Mouse (Mus musculus): ENCODE measurements around the gene Syngr4. TPM values are rescaled to one million over a fixed set of nuclear protein-coding genes. Genes with fewer than 3 reads are reported as not detected.
"Not testable (repeated sequence)": the region's sequence is repeated elsewhere in the genome, so short reads cannot be mapped to it uniquely, and the experiment has no call there.

The Syngr4 gene
- total and polyA plus RNA-seq, 2 experiments from 2014 or later, result 0.51 TPM; not detected in 1

DNA sequence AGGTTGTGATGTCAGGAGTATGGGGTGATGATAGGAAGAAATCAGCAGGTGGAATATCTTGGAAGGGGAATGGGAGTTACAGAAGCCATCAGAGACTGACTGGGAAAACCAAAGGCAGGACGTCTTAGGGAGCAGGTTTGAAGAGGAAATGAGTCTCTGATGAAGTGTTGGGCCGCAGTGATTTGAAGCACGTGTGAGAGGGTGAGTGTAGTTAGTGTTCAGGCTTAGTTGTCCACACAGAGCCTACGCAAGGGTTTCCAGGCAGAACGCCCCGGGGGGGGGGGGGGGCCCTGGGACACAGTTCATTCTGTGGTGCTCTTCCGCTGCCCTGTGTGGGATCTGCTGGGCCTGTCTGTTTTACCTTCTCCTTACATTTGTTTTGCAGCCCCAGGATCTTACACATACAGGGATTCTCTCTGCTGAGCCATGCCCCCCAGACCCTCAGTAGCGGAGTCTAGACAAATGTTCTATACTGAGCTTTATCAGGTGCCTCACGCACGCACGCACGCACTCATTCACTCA, 6.0 kb upstream of the Syngr4 start:
- Histone ChIP-seq H3K4me2 (ENCODE audit: low read depth, low read length) (no peak overlapping the region), H3K9ac (replicated peaks; ENCODE audit: low read length) (no peak overlapping the region), H3K36me3 (ENCODE audit: insufficient read depth, low read length) (no peaks in the 10 kb centered on the region), H3K27me3 (ENCODE audit: insufficient read depth, low read length) (no peaks in the 10 kb centered on the region), H3K9me3 (ENCODE audit: low read length) (no peaks in the 10 kb centered on the region), H3K4me1 (ENCODE audit: insufficient read depth, low read length) (peaks cover 4% of the 10 kb centered on the region; the same call in 1 of the 2 replicates), H3K4me3 (ENCODE audit: low read length) (no peak overlapping the region), H3K27ac (no peak overlapping the region)
- no peak for ATAC-seq
- no peak for TF ChIP-seq CTCF (IDR thresholded peaks at IDR 0.05; ENCODE audit: low read depth)
- DNase-seq (ENCODE audit: low spot score), result no peak
- 81% methylated on average over 10 of the region's 12 CpGs for WGBS

DNA sequence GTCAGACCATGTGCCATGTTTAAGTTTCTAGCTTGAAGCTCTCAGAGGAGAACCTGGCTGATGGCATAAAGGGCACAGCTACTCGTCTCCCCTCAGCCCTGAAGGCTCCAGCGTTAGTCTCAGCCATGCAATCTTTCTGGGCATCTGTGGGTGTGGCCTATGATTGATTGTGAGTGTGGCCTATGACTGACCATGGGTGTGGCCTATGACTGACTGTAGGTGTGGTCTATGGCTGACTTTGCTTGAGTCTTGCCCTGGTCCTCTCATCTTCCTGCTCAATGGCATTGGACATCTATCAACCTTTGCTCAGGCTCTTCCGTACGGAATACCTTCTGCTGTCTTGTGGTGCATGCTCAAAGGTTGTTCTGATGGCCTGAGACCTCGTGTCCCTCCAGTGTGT, 5.0 kb upstream of the Syngr4 start:
- Histone ChIP-seq H3K4me3 (ENCODE audit: low read length) (no peak overlapping the region), H3K27me3 (ENCODE audit: insufficient read depth, low read length) (no peaks in the 10 kb centered on the region), H3K27ac (no peak overlapping the region), H3K4me1 (ENCODE audit: insufficient read depth, low read length) (peaks cover 8% of the 10 kb centered on the region; the same call in 1 of the 2 replicates), H3K36me3 (ENCODE audit: insufficient read depth, low read length) (no peaks in the 10 kb centered on the region), H3K9ac (replicated peaks; ENCODE audit: low read length) (no peak overlapping the region), H3K9me3 (ENCODE audit: low read length) (no peaks in the 10 kb centered on the region), H3K4me2 (ENCODE audit: low read depth, low read length) (no peak overlapping the region)
- no peak for TF ChIP-seq CTCF (IDR thresholded peaks at IDR 0.05; ENCODE audit: low read depth)
- 54% methylated on average over 5 of the region's 5 CpGs for WGBS
- peak; percentile 10 for DNase-seq (ENCODE audit: low spot score)
- no peak for ATAC-seq

GRCm38 (mm10) chr7:45898125-45898524, 1.6 kb upstream of the Syngr4 start:
- Histone ChIP-seq H3K27ac (peak overlapping the region; percentile 82; the same call in 1 of the 2 replicates), H3K4me2 (ENCODE audit: low read depth, low read length) (peak overlapping the region; percentile 92)
- not testable (repeated sequence) for H3K4me1 ChIP-seq (ENCODE audit: insufficient read depth, low read length); ATAC-seq; H3K9me3 ChIP-seq (ENCODE audit: low read length); H3K27me3 ChIP-seq (ENCODE audit: insufficient read depth, low read length); H3K4me3 ChIP-seq (ENCODE audit: low read length); H3K36me3 ChIP-seq (ENCODE audit: insufficient read depth, low read length); H3K9ac ChIP-seq (replicated peaks; ENCODE audit: low read length)
- peak; percentile 49 for TF ChIP-seq CTCF (IDR thresholded peaks at IDR 0.05; ENCODE audit: low read depth)
- 52% methylated on average over 4 of the region's 4 CpGs for WGBS
- peak; percentile 56 for DNase-seq (ENCODE audit: low spot score)

- Histone ChIP-seq H3K27ac (peak overlapping the region; percentile 82), H3K9ac (replicated peaks; ENCODE audit: low read length) (peak overlapping the region; percentile 63), H3K27me3 (ENCODE audit: insufficient read depth, low read length) (no peaks in the 10 kb centered on the region), H3K4me3 (ENCODE audit: low read length) (peak overlapping the region; percentile 50), H3K36me3 (ENCODE audit: insufficient read depth, low read length) (no peaks in the 10 kb centered on the region), H3K4me2 (ENCODE audit: low read depth, low read length) (peak overlapping the region; percentile 92), H3K9me3 (ENCODE audit: low read length) (no peaks in the 10 kb centered on the region), H3K4me1 (ENCODE audit: insufficient read depth, low read length) (peaks cover 8% of the 10 kb centered on the region; the same call in 1 of the 2 replicates)
- ATAC-seq, result peak; percentile 67
- under 1% methylated on average over 19 of the region's 19 CpGs for WGBS
- TF ChIP-seq CTCF (IDR thresholded peaks at IDR 0.05; ENCODE audit: low read depth), result 0 out of 2 replicates have a peak, but pooled peaks have one; percentile 15
- peak; percentile 57 for DNase-seq (ENCODE audit: low spot score)
Observed at GRCm38 (mm10) chr7:45897258-45897757, 794 bp upstream of the Syngr4 start.

DNA sequence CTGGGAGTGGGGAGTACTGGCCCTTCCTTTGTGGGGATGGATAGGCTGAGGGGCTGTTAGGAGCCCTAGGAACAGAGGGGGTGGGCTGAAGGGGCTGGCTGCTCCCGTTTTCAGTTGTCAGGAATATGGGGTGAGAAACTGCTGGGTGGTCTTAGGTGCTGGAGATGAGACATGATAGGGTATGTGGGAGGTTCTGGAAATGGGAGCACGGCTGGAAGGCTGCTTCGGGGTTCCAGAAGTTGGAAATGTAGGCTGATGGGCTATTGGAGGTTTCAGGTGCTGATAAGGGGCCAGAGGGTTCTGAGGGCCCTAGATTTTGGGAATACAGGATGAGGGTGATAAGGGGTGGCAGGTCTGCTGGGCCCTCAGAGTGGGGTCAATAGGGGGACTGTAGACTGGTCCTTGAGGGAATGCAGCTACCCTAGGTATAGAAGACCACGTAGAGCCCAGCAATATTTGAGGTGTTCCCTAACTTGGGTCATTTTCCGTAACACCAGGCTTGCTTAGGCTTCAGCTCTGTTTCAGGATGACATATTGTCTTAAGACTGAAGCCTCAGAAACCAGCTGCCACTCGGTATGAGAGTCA, 490 bp downstream of the Syngr4 start:
- Histone ChIP-seq H3K4me1 (ENCODE audit: insufficient read depth, low read length) (peaks cover 8% of the 10 kb centered on the region; the same call in 1 of the 2 replicates), H3K36me3 (ENCODE audit: insufficient read depth, low read length) (no peaks in the 10 kb centered on the region), H3K9ac (replicated peaks; ENCODE audit: low read length) (no peak overlapping the region), H3K27ac (no peak overlapping the region), H3K4me3 (ENCODE audit: low read length) (peak overlapping the region; percentile 50), H3K9me3 (ENCODE audit: low read length) (no peaks in the 10 kb centered on the region), H3K4me2 (ENCODE audit: low read depth, low read length) (peak overlapping the region; percentile 92), H3K27me3 (ENCODE audit: insufficient read depth, low read length) (no peaks in the 10 kb centered on the region)
- WGBS, result 73% methylated on average over 6 of the region's 6 CpGs
- ATAC-seq, result peak; percentile 2; the same call in 1 of the 2 replicates
- TF ChIP-seq CTCF (IDR thresholded peaks at IDR 0.05; ENCODE audit: low read depth), result no peak
- no peak for DNase-seq (ENCODE audit: low spot score)

- no peak for DNase-seq (ENCODE audit: low spot score)
- no peak overlapping the region for H3K27ac ChIP-seq
- H3K4me3 ChIP-seq (ENCODE audit: low read length), result no peak overlapping the region
- 75% methylated on average over 2 of the region's 2 CpGs for WGBS
- no peak overlapping the region for H3K4me2 ChIP-seq (ENCODE audit: low read depth, low read length)
- no peak for TF ChIP-seq CTCF (IDR thresholded peaks at IDR 0.05; ENCODE audit: low read depth)
- H3K9ac ChIP-seq (replicated peaks; ENCODE audit: low read length), result no peak overlapping the region
- no peak for ATAC-seq
- H3K9me3 ChIP-seq (ENCODE audit: low read length), result no peaks in the 10 kb centered on the region
- no peaks in the 10 kb centered on the region for H3K27me3 ChIP-seq (ENCODE audit: insufficient read depth, low read length)
- peaks cover 5% of the 10 kb centered on the region; the same call in 1 of the 2 replicates for H3K4me1 ChIP-seq (ENCODE audit: insufficient read depth, low read length)
- H3K36me3 ChIP-seq (ENCODE audit: insufficient read depth, low read length), result no peaks in the 10 kb centered on the region
Observed at GRCm38 (mm10) chr7:45892651-45893050, 3.9 kb downstream of the Syngr4 start.

- Histone ChIP-seq H3K27ac (no peak overlapping the region), H3K27me3 (ENCODE audit: insufficient read depth, low read length) (no peaks in the 10 kb centered on the region), H3K9me3 (ENCODE audit: low read length) (no peaks in the 10 kb centered on the region), H3K4me2 (ENCODE audit: low read depth, low read length) (no peak overlapping the region), H3K9ac (replicated peaks; ENCODE audit: low read length) (0 out of 2 replicates have a peak overlapping the region, but pooled peaks have one; percentile 13), H3K36me3 (ENCODE audit: insufficient read depth, low read length) (peaks cover 31% of the 10 kb centered on the region), H3K4me1 (ENCODE audit: insufficient read depth, low read length) (no peaks in the 10 kb centered on the region), H3K4me3 (ENCODE audit: low read length) (no peak overlapping the region)
- TF ChIP-seq CTCF (IDR thresholded peaks at IDR 0.05; ENCODE audit: low read depth), result no peak
- ATAC-seq (peak; percentile 24; the same call in 1 of the 2 replicates), DNase-seq (ENCODE audit: low spot score) (no peak)
- WGBS, result 48% methylated on average over 3 of the region's 3 CpGs
Observed at GRCm38 (mm10) chr7:45887246-45887645, 9.3 kb downstream of the Syngr4 start.

Data from hindbrain, postnatal 0 days (tissue).